Mouse (Mus musculus) midbrain, embryonic 11.5 days (tissue): ENCODE data around the gene 2410004P03Rik. TPM values are rescaled to one million over a fixed set of nuclear protein-coding genes. Genes with fewer than 3 reads are reported as not detected.

Source experiments
- ATAC-seq: fragments of 200-750 bp; cut with Nextera tagmentation; 2 replicates; pipeline ENCODE4 v1.8.0; 2017; ENCODE audit warnings: moderate TSS enrichment, moderate library complexity; ENCODE audit not compliant: low FRiP score
- DNase-seq: peaks from one replicate; pipeline ENCODE4 v3.0.0; 2015; ENCODE audit warnings: low spot score; ENCODE audit errors: missing footprints
- H3K27ac ChIP-seq: fragments of 300-500 bp; sonication (generic); 2 replicates; pipeline ENCODE4 v1.5.1; 2014; ENCODE audit warnings: low read depth, low read length
- H3K27me3 ChIP-seq: fragments of 300-500 bp; sonication (generic); 2 replicates; pipeline ENCODE4 v1.6.1; 2014; ENCODE audit warnings: mild to moderate bottlenecking, low read length, moderate library complexity, mixed read lengths; ENCODE audit not compliant: control insufficient read depth, insufficient read depth
- H3K36me3 ChIP-seq: fragments of 300-500 bp; sonication (generic); 2 replicates; pipeline ENCODE4 v1.6.1; 2014; ENCODE audit warnings: mild to moderate bottlenecking, low read length, moderate library complexity, mixed read lengths; ENCODE audit not compliant: control insufficient read depth, insufficient read depth
- H3K4me1 ChIP-seq: fragments of 300-500 bp; sonication (generic); 2 replicates; pipeline ENCODE4 v1.6.1; 2014; ENCODE audit warnings: low read length; ENCODE audit not compliant: control insufficient read depth, insufficient read depth
- H3K4me2 ChIP-seq: fragments of 300-500 bp; sonication (generic); 2 replicates; pipeline ENCODE4 v1.6.1; 2014; ENCODE audit warnings: mild to moderate bottlenecking, moderate library complexity
- H3K4me3 ChIP-seq: fragments of 300-500 bp; sonication (generic); 2 replicates; pipeline ENCODE4 v1.5.1; 2014; ENCODE audit warnings: low read depth, low read length
- H3K9ac ChIP-seq: fragments of 300-500 bp; sonication (generic); 2 replicates; pipeline ENCODE4 v1.6.1; 2014; ENCODE audit warnings: low read length
- H3K9me3 ChIP-seq: fragments of 300-500 bp; sonication (generic); 2 replicates; pipeline ENCODE4 v1.6.1; 2016; ENCODE audit warnings: low read length; ENCODE audit not compliant: control insufficient read depth
- WGBS: fragments of 180-500 bp; shearing (Covaris S2); extraction: QIAGEN DNeasy Blood & Tissue Kit; methylation state at CpG from one replicate; pipeline ENCODE4 v1.1.7; 2014; 5-methylcytosine and 5-hydroxymethylcytosine counted together
- polyA plus RNA-seq: library from polyadenylated mRNA; unstranded; fragments of >200 nt; fragmentation: Nextera tagmentation; extraction: Ambion mirVana; gene quantifications from 2 replicates; pipeline ENCODE4 v1.2.1, GENCODE M21; 2014

The 2410004P03Rik gene
- polyA plus RNA-seq, 1 experiment from 2014 or later = 0.57 TPM

- DNase-seq (no peak), ATAC-seq (no peak)
- no peak overlapping the region for H3K4me3 ChIP-seq
- H3K27me3 ChIP-seq = no peaks in the 10 kb centered on the region
- 95% methylated on average over 1 of the region's 1 CpGs for WGBS
- no peaks in the 10 kb centered on the region for H3K9me3 ChIP-seq
- no peak overlapping the region for H3K4me2 ChIP-seq
- 0 out of 2 replicates have a peak, but pooled peaks cover 2% of the 10 kb centered on the region for H3K36me3 ChIP-seq
- no peaks in the 10 kb centered on the region for H3K4me1 ChIP-seq
- no peak overlapping the region for H3K9ac ChIP-seq
- no peak overlapping the region for H3K27ac ChIP-seq
Measured at GRCm38 (mm10) chr12:16985778-16986177, 25.7 kb downstream of the 2410004P03Rik start.

- Histone ChIP-seq H3K27me3 (no peaks in the 10 kb centered on the region), H3K9me3 (no peaks in the 10 kb centered on the region), H3K4me1 (no peaks in the 10 kb centered on the region), H3K36me3 (peaks cover 9% of the 10 kb centered on the region), H3K4me2 (no peak overlapping the region), H3K4me3 (no peak overlapping the region), H3K9ac (no peak overlapping the region), H3K27ac (no peak overlapping the region)
- ATAC-seq = no peak
- no peak for DNase-seq
Measured at GRCm38 (mm10) chr12:16977120-16977519, 34.4 kb downstream of the 2410004P03Rik start.

- H3K4me2 ChIP-seq = no peak overlapping the region
- 93% methylated on average over 2 of the region's 2 CpGs for WGBS
- no peaks in the 10 kb centered on the region for H3K36me3 ChIP-seq
- no peak overlapping the region for H3K9ac ChIP-seq
- H3K27me3 ChIP-seq = no peaks in the 10 kb centered on the region
- H3K4me1 ChIP-seq = no peaks in the 10 kb centered on the region
- no peak for DNase-seq
- no peaks in the 10 kb centered on the region for H3K9me3 ChIP-seq
- ATAC-seq = no peak
- H3K27ac ChIP-seq = no peak overlapping the region
- no peak overlapping the region for H3K4me3 ChIP-seq
Measured at GRCm38 (mm10) chr12:16966811-16967210, 44.7 kb downstream of the 2410004P03Rik start.

- no peaks in the 10 kb centered on the region for H3K27me3 ChIP-seq
- peaks cover 5% of the 10 kb centered on the region; the same call in 1 of the 2 replicates for H3K36me3 ChIP-seq
- WGBS = 83% methylated on average over 2 of the region's 2 CpGs
- H3K4me3 ChIP-seq = no peak overlapping the region
- no peak overlapping the region for H3K4me2 ChIP-seq
- no peak for DNase-seq
- no peak for ATAC-seq
- no peaks in the 10 kb centered on the region for H3K4me1 ChIP-seq
- H3K9ac ChIP-seq = no peak overlapping the region
- no peak overlapping the region for H3K27ac ChIP-seq
- H3K9me3 ChIP-seq = no peaks in the 10 kb centered on the region
Measured at GRCm38 (mm10) chr12:16963354-16963753, 48.2 kb downstream of the 2410004P03Rik start.

- Histone ChIP-seq H3K36me3 (peaks cover 5% of the 10 kb centered on the region; the same call in 1 of the 2 replicates), H3K9ac (no peak overlapping the region), H3K9me3 (no peaks in the 10 kb centered on the region), H3K4me2 (no peak overlapping the region), H3K27me3 (no peaks in the 10 kb centered on the region), H3K27ac (no peak overlapping the region), H3K4me1 (no peaks in the 10 kb centered on the region), H3K4me3 (no peak overlapping the region)
- 51% methylated on average over 1 of the region's 1 CpGs for WGBS
- DNase-seq = no peak
- no peak for ATAC-seq
Measured at GRCm38 (mm10) chr12:16958851-16959250, 52.7 kb downstream of the 2410004P03Rik start.

Other genes with a start within 250 kb of the 2410004P03Rik start
- 11.3 and 15.4 TPM in 2 replicates for gene Greb1, start 210.8 kb downstream of the 2410004P03Rik start, polyA plus RNA-seq
- 83.8 and 85.1 TPM in 2 replicates for gene E2f6, start 200.8 kb downstream of the 2410004P03Rik start, polyA plus RNA-seq
- gene Rock2, start 116.8 kb downstream of the 2410004P03Rik start, polyA plus RNA-seq = 14.4 and 14.9 TPM in 2 replicates
- gene Pqlc3, start 11.3 kb downstream of the 2410004P03Rik start, polyA plus RNA-seq = 3.0 and 3.1 TPM in 2 replicates
- gene Kcnf1, start 165.2 kb upstream of the 2410004P03Rik start, polyA plus RNA-seq = 0.31 and 0.54 TPM in 2 replicates